Mouse (Mus musculus): ENCODE data around the gene Zfp82. TPM values are rescaled to one million over a fixed set of nuclear protein-coding genes. Genes with fewer than 3 reads are reported as not detected.
"Not testable (repeated sequence)": the region's sequence is repeated elsewhere in the genome, so short reads cannot be mapped to it uniquely, and the experiment has no call there.

Zfp82 gene
- total RNA-seq (2017), result 3.1 and 6.7 TPM in 2 replicates

DNA sequence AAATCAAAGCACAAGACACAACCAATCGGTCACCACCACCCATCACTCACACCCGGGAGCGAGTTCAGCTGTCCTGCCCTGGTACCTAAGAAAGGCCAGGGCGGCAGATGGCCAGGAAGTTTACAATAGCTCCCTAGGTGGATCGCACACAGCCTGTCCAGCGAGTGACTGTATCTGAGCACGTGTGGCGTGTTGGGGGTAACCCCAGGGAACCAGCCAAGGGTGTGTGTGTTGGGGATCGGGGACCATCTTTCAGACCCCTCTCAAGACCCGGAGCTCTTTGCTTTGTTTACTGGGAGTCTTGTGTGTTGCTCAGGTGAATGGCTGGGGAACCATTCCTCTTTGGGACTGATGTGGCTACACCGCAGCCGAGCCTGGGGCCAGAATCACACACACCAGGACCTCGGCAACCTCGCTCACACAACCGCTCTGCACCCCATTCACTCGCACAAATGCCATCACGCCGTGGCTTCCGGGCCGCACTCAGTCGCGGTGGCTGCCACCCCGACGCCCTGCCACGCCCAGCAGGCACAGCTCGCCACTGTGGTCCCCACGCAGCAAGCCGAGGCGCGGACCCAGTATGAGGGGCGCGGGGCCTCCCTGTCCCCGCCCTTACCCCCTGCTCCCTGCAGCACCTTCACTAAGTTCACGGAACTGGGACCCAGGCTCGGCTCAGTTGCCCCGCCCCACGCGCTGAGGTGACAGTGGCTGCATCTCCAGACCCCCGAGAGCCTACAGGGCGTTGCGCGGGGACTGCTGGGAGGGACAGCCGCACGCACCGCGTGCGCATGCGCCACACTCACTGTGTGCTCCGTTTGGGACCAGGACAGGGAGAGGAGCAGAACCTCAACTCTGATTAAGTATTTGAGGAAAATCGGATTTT is at the start of gene Zfp82:
Gene Zfp82, minus strand, starts transcription at position 755 of the 883 bp plus-strand sequence.
- ATAC-seq (replicated peaks; ENCODE audit: low read depth, poor library complexity, severe bottlenecking), result peak; percentile 96

DNA sequence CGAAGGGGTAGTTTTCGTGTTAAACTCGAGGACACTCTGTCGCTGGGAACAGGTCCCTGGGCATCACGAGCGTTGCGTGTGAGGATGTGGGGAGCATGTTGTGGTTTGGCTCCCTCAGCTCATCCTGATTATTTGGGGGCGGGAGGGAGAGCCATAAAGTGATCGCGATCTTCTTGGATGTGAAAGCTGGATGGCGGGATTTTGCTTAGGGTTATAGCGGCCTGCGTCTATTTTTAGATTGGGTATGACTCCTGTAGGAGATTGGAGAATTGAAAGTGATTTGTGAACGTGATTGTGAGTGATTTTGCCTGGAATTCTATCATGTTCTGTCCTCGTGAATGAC is 49.5 kb upstream of the Zfp82 start:
- no peak for ATAC-seq (replicated peaks; ENCODE audit: low read depth, poor library complexity, severe bottlenecking)

- ATAC-seq (replicated peaks; ENCODE audit: low read depth, poor library complexity, severe bottlenecking), result peak; percentile 95
Observed at GRCm38 (mm10) chr7:30121308-30122187, 48.8 kb upstream of the Zfp82 start, which contains the start of gene Zfp382. Gene Zfp382, plus strand, starts transcription at chr7:30121942.

DNA sequence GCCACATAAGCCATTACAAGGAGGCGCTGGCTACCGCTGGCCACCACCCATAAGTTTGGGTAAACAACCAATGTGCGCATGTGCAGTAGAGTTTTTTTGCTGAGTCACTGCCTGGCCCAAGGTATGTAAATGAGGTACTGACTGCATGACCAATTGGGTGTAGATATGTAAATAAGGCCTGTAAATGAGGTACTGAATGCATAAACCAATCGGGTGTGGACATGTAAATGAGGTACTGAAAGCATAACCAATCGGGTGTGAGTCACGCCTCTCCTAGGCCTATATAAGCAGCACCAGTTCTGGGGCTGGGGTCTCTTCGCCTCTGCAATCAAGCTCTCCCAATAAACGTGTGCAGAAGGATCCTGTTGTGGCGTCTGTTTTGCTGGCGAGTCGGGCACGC is 45.2 kb upstream of the Zfp82 start:
- not testable (repeated sequence) for ATAC-seq (replicated peaks; ENCODE audit: low read depth, poor library complexity, severe bottlenecking)

DNA sequence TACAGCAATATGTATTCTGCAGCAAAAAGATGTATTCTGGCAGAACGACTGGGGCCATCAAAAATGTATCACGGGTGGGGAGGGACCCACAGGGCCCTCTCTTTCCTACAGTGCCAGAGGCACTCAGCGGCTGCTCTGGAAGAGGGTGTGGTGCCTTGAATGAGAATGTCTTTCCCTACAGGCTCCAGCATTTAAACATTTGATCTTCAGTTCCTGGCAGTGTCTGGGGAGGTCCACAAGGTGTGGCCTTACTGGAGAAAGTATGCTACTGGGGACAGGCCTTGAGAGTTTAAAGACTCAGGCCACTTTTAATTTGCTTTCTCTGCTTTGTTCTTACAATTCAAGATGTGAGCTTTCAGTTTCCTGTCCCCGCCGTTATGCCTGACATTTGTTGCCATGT is 43.4 kb upstream of the Zfp82 start:
- no peak for ATAC-seq (replicated peaks; ENCODE audit: low read depth, poor library complexity, severe bottlenecking)

GRCm38 (mm10) chr7:30099297-30099696 is 26.6 kb upstream of the Zfp82 start:
- no peak for ATAC-seq (replicated peaks; ENCODE audit: low read depth, poor library complexity, severe bottlenecking)

DNA sequence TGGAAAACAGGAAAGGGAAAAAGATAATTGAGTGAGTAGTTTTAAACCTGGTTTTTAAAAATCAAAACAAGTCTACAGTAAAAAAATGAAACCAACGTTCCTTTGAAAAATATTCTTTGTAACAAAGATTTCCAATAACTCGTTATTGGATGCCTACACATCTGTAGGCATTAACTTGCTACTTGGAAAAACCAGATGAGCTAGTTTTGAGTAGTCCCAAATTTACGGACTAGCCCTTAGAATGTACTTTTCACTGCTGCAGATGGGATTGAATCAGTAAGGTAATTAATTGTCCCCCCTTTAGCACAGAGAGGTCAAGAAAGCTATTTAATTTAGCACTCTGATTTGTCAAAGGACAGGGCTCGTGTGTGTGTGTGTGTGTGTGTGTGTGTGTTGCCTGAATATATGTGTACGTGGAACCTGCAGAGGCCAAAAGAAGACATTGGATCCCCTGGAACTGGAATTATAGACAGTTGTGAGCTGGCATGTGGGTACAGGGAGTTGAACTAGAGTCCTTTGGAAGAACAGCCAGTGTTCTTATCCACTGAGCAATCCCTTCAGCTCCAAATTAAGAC is 22.9 kb upstream of the Zfp82 start:
- ATAC-seq (replicated peaks; ENCODE audit: low read depth, poor library complexity, severe bottlenecking), result no peak

- peak; percentile 70 for ATAC-seq (replicated peaks; ENCODE audit: low read depth, poor library complexity, severe bottlenecking)
Observed at GRCm38 (mm10) chr7:30094646-30095429, 22.1 kb upstream of the Zfp82 start, which contains the start of gene Zfp260. Gene Zfp260, plus strand, starts transcription at chr7:30094777.

GRCm38 (mm10) chr7:30093918-30094415 is 21.3 kb upstream of the Zfp82 start:
- ATAC-seq (replicated peaks; ENCODE audit: low read depth, poor library complexity, severe bottlenecking), result no peak

DNA sequence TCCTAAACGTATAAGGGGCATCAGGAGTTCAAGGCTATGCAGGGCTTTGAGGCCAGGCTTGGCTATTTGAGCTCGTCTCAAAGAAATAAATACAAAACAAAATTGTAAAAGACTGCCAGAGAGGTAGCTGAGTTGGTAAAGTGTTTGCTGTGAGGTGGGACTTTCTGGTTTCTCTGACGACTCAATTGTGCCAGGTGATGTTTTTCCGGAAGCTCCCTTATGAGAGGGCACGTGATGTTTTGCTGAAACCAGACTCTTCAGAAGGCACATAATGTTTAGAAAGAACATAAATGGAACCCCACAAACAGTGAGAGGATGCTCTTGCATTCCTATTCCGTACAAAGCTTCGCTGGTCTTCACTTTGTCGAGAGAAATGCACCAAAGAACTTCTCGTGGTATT is 20.0 kb upstream of the Zfp82 start:
- ATAC-seq (replicated peaks; ENCODE audit: low read depth, poor library complexity, severe bottlenecking), result no peak

GRCm38 (mm10) chr7:30090970-30091585 is 18.4 kb upstream of the Zfp82 start:
- ATAC-seq (replicated peaks; ENCODE audit: low read depth, poor library complexity, severe bottlenecking), result no peak

DNA sequence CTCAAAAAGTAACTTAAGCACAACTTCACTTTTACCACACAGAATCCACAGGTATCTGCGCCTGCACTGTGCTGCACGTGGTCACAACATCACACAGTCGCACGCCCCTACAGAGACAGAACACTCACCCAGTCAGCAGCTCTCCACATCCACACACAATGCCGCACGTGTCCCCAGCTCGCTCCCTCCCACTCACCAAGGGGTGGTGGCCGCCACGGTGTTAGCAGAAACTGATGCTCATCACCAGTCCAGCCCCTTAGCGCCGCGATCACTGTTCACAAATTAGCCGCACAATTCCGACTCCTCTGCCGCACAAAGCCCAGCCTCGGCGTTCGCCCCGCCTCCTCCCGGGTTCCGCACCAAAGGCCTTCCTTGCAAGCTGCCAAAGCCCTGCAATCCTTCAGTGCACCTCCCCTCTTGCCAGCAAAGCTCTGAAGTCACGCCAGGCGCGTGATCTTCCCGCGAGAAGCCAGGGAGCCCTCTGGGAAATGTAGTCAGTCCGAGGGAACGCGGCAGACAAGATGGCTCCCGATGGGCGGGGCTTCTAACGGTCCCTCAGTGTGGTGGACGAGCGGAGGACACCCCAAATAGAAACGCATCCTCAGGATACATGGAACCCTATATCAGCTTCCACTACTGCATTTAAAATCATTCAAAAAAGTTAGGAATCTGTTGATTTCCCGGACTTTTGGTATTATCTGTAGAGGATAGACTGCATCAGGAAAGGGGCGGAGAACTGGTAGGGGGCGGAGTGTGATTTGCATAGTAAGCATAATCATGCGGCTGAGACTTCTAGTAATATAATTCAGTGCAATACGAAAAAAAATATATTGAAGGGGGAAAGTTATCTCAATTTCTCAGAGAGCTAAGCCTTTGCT is 17.6 kb upstream of the Zfp82 start, which contains the start of the genes Gm26920 and Zfp566:
Gene Gm26920, minus strand, starts transcription at position 319 of the 878 bp plus-strand sequence.
Gene Zfp566, minus strand, starts transcription at position 436 of the 878 bp plus-strand sequence.
- peak; percentile 84 for ATAC-seq (replicated peaks; ENCODE audit: low read depth, poor library complexity, severe bottlenecking)

- no peak for ATAC-seq (replicated peaks; ENCODE audit: low read depth, poor library complexity, severe bottlenecking)
Observed at GRCm38 (mm10) chr7:30089405-30089804, 16.7 kb upstream of the Zfp82 start.

GRCm38 (mm10) chr7:30086524-30086923 is 13.8 kb upstream of the Zfp82 start:
- no peak for ATAC-seq (replicated peaks; ENCODE audit: low read depth, poor library complexity, severe bottlenecking)

GRCm38 (mm10) chr7:30064622-30065021 is 8.1 kb downstream of the Zfp82 start:
- ATAC-seq (replicated peaks; ENCODE audit: low read depth, poor library complexity, severe bottlenecking), result no peak

- 0 out of 2 replicates have a peak, but pooled peaks have one; percentile 42 for ATAC-seq (replicated peaks; ENCODE audit: low read depth, poor library complexity, severe bottlenecking)
Observed at GRCm38 (mm10) chr7:30062478-30062877, 10.2 kb downstream of the Zfp82 start.

GRCm38 (mm10) chr7:30060341-30060740 is 12.4 kb downstream of the Zfp82 start:
- ATAC-seq (replicated peaks; ENCODE audit: low read depth, poor library complexity, severe bottlenecking), result no peak

- ATAC-seq (replicated peaks; ENCODE audit: low read depth, poor library complexity, severe bottlenecking), result no peak
Observed at GRCm38 (mm10) chr7:30053591-30053990, 19.1 kb downstream of the Zfp82 start.

Measured in common myeloid progenitor, adult 5-6 weeks (primary cell).